Mouse (Mus musculus) stomach, postnatal 0 days (tissue): ENCODE measurements around the gene Spout1.

ENCODE experiments used
- CTCF ChIP-seq: IDR thresholded peaks from 2 replicates; pipeline ENCODE4 v1.5.1; 2016; ENCODE audit warnings: antibody characterized with exemption, low read depth, mild to moderate bottlenecking, moderate library complexity
- EP300 ChIP-seq: optimal IDR thresholded peaks from 2 replicates; pipeline ENCODE3; 2016; ENCODE audit warnings: antibody characterized with exemption

GRCm38 (mm10) chr2:30207886-30208285, 29.6 kb upstream of the Spout1 start:
- TF ChIP-seq CTCF, result no peak
- TF ChIP-seq EP300, result no peak
